12 mouse cellular contexts compared by ENCODE assay signal in genomic region chr8:70359411-70359810, GRCm38 (mm10). TPM values are rescaled to one million over a fixed set of nuclear protein-coding genes. Genes with fewer than 3 reads are reported as not detected.
A peak's percentile ranks its signal among the peaks of the same experiment; 100 is the strongest.
DNase-seq lines count a peak whose midpoint lies in the region; ATAC-seq and TF ChIP-seq lines count a peak whose summit lies in the region.
"Had no signal": no experiment of that assay in that cellular context is flagged by ENCODE, and none has a peak within 500 bp of the region (broad histone marks: within the 10 kb centered on the region; RNA-seq: fewer than 3 reads in every experiment).

No protein-coding gene starts in this region.

- POLR2A ChIA-PET in Patski (lab: Charles Lee), result no interaction called here

- CTCF ChIA-PET in Patski (lab: Charles Lee), result no interaction called here

- no peak for TF ChIP-seq CTCF in Patski (IDR thresholded peaks at IDR 0.05)

- WGBS in heart, embryonic 10.5 days, result 38% methylated on average over 3 of the region's 3 CpGs

- peak; percentile 93 for DNase-seq in heart, adult 11 months
- DNase-seq in heart, embryonic 10.5 days (ENCODE audit: low spot score), result no peak
- DNase-seq in lung, postnatal 10 days, result peak; percentile 21
- no peak for DNase-seq in lung, postnatal 14 days
- DNase-seq in Patski (ENCODE audit: low read depth, low spot score), result peak; percentile 46
- peak; percentile 76 for DNase-seq in kidney, postnatal 10 days
- DNase-seq in frontal cortex, adult 2 months (ENCODE audit: extremely low spot score in 1 of 2, low spot score in 1 of 2), result no peak
- DNase-seq in urinary bladder, postnatal 36 days (ENCODE audit: low spot score in 2 of 2), result no peak
- DNase-seq: cerebellum, adult 9-11 months; layer of hippocampus, postnatal 36 days; right cerebral cortex, adult 18-20 months had no signal

- no peaks in the 10 kb centered on the region for H3K9me3 ChIP-seq in heart, embryonic 10.5 days
- H3K9me3 ChIP-seq: forebrain, embryonic 10.5 days had no signal

- in situ Hi-C loops in Patski (cut with MboI; ENCODE audit: low pct_unique_long_range_greater_than_20kb), result no loop called here

- H3K36me3 ChIP-seq in heart, embryonic 10.5 days, result no peaks in the 10 kb centered on the region
- H3K36me3 ChIP-seq: forebrain, embryonic 10.5 days had no signal

- no peak overlapping the region for H3K27ac ChIP-seq in heart, embryonic 10.5 days
- H3K27ac ChIP-seq: forebrain, embryonic 10.5 days had no signal

- no peaks in the 10 kb centered on the region for H3K4me1 ChIP-seq in heart, embryonic 10.5 days

- peaks cover 12% of the 10 kb centered on the region; the same call in 1 of the 2 replicates for H3K27me3 ChIP-seq in heart, embryonic 10.5 days (ENCODE audit: insufficient read depth, poor library complexity, severe bottlenecking)
- no peaks in the 10 kb centered on the region for H3K27me3 ChIP-seq in Patski

- H3K4me3 ChIP-seq in heart, embryonic 10.5 days, result no peak overlapping the region
- H3K4me3 ChIP-seq: forebrain, embryonic 10.5 days had no signal

- ATAC-seq in Patski, result peak; percentile 66

RNA-seq across cellular contexts. Expression of gene Upf1, which starts 6.3 kb away (rescaled TPM):
- polyA plus RNA-seq in heart, embryonic 10.5 days (2016; fragmentation: Nextera tagmentation; extraction: Ambion mirVana), result 14.5 and 19.8 TPM in 2 replicates
- polyA plus RNA-seq in Patski (2021), result 44.5 TPM
- polyA plus RNA-seq in frontal cortex, adult 2 months (2012; rRNA removed), result 29.5 and 30.8 TPM in 2 replicates

RNA-seq across cellular contexts. Expression of gene Comp, which starts 13.9 kb away (rescaled TPM):
- polyA plus RNA-seq in heart, embryonic 10.5 days (2016; fragmentation: Nextera tagmentation; extraction: Ambion mirVana), result 0.43 and 1.2 TPM in 2 replicates
- polyA plus RNA-seq in Patski (2021), result 0.36 TPM
- 0.19 and 0.26 TPM in 2 replicates for polyA plus RNA-seq in frontal cortex, adult 2 months (2012; rRNA removed)

RNA-seq across cellular contexts. Expression of gene Gdf1, which starts 29.8 kb away (rescaled TPM):
- 1.9 and 4.2 TPM in 2 replicates for polyA plus RNA-seq in heart, embryonic 10.5 days (2016; fragmentation: Nextera tagmentation; extraction: Ambion mirVana)
- 1.1 TPM for polyA plus RNA-seq in Patski (2021)
- 34.8 and 63.7 TPM in 2 replicates for polyA plus RNA-seq in frontal cortex, adult 2 months (2012; rRNA removed)

RNA-seq across cellular contexts. Expression of gene Cers1, which starts 43.8 kb away (rescaled TPM):
- polyA plus RNA-seq in heart, embryonic 10.5 days (2016; fragmentation: Nextera tagmentation; extraction: Ambion mirVana), result 1.4 TPM in 2 replicates
- polyA plus RNA-seq in Patski (2021), result 2.5 TPM
- 86.7 and 86.9 TPM in 2 replicates for polyA plus RNA-seq in frontal cortex, adult 2 months (2012; rRNA removed)

RNA-seq across cellular contexts. Expression of gene Cope, which starts 57.1 kb away (rescaled TPM):
- 379 and 398 TPM in 2 replicates for polyA plus RNA-seq in heart, embryonic 10.5 days (2016; fragmentation: Nextera tagmentation; extraction: Ambion mirVana)
- polyA plus RNA-seq in Patski (2021), result 259 TPM
- 252 and 259 TPM in 2 replicates for polyA plus RNA-seq in frontal cortex, adult 2 months (2012; rRNA removed)

Comparison
In these comparisons a context has a peak if more than half of its experiments do, and no peak if none do; other contexts are left out.
1. DNase-seq: peak in heart, adult 11 months (single experiment), lung, postnatal 10 days (single experiment), Patski (single experiment) and kidney, postnatal 10 days (single experiment); none in heart, embryonic 10.5 days (single experiment), lung, postnatal 14 days (single experiment), frontal cortex, adult 2 months (0 of 2) and urinary bladder, postnatal 36 days (0 of 2).